Mouse (Mus musculus) left cerebral cortex, adult 18-20 months (tissue): ENCODE measurements around the gene Cep131. TPM values are rescaled to one million over a fixed set of nuclear protein-coding genes. Genes with fewer than 3 reads are reported as not detected.

Experiments used
- DNase-seq, 2 experiments: peaks; one replicate each; pipeline ENCODE4 v3.0.0; 2021 to 2022; ENCODE audit warnings: low spot score in 2 of 2, mixed read lengths in 1 of 2
- microRNA-seq, 2 experiments: library from miRNA; unstranded; fragments of <30 nt; microRNA quantifications; one replicate each; pipeline ENCODE4 v1.2.0; 2021
- total RNA-seq, 2 experiments: library from RNA; stranded (reverse); gene quantifications; 2 replicates each; pipeline ENCODE4 v1.2.3; 2021

The Cep131 gene
- total RNA-seq, 2 experiments from 2014 or later: 20.6 to 31.9 TPM

- DNase-seq: no peak
Measured at GRCm38 (mm10) chr11:120028319-120029092, 58.1 kb downstream of the Cep131 start.

GRCm38 (mm10) chr11:120026941-120027340 is 59.7 kb downstream of the Cep131 start:
- no peak for DNase-seq

DNA sequence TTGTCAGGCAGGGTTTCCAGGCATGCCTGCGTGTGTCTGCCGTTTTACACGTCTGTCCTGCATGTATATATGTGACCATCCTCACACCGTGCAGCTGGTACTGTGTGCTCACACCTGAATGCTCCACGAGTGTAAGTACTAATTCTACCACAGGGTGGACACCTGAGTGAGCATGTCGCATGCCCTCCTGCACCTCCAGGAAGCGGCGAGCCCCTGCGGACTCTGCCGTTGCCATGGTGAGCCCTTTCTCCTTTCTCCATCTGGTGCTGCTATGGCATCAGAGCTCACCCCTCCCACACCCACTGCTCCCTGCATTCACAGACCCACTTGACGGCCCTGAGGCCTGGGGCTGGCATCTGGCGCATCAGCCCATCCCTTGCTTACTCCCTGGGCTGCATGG is 63.8 kb downstream of the Cep131 start:
- no peak for DNase-seq

GRCm38 (mm10) chr11:120022216-120022615 is 64.4 kb downstream of the Cep131 start:
- no peak for DNase-seq

DNA sequence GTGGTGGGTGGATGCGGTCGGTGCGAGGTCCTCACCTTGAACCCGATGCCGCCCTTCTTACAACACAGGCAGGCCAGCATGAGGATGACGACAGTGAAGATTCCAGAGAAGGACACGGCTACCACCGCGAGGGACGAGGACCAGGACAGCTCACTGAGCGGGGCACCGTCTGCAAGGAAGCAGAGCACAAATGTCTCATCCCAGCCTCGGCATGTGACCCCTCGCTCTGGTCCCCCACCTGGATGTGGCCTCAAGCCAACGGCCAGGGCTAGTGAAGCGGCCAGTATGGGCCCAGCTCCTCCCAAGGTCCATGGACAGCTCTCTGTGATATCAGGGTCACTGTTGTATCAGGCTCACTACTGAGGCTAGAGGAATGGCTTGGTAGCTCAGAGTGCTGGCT is 65.3 kb downstream of the Cep131 start:
- no peak for DNase-seq

GRCm38 (mm10) chr11:120019542-120020440 is 66.8 kb downstream of the Cep131 start:
- DNase-seq: no peak

DNA sequence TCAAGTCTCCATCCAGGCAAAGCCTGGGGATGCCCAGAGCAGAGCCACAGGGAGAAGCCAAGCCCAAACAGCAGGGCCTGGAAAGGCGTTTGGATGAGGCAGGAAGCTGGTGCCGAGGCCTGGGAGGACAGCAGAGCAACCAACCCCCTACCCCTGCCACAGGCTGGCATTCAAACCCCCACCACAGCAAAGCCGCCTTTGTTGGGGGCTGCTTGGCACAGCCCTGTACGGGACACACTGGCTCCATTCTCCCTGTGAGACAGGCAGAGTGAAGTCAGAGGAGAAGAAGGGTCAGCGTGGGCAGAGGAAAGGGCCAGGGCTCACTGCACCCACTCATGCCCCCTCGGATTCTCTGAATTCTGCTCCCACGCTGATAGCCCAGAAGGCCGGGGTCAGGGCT is 69.6 kb downstream of the Cep131 start:
- no peak for DNase-seq

GRCm38 (mm10) chr11:120014758-120015157 is 71.9 kb downstream of the Cep131 start:
- DNase-seq: no peak

Small RNA genes within 50 kb of the gene (microRNA-seq; reads per million reads assigned to microRNA genes)
- gene Gm25948 (0 reads per million in 2 experiments), gene Mir3065 (0 reads per million in 2 experiments), gene Mir338 (0 reads per million in 2 experiments)

Other genes with a start within 250 kb of the Cep131 start
- gene Chmp6, start 173.4 kb downstream of the Cep131 start, total RNA-seq: 10 to 100 TPM; 37.1 to 41.8 TPM
- gene Baiap2, start 144.1 kb downstream of the Cep131 start, total RNA-seq: 100 to 1,000 TPM; 220 to 272 TPM
- gene Aatk, start 39.7 kb downstream of the Cep131 start, total RNA-seq: 100 to 1,000 TPM; 185 to 187 TPM
- gene Tepsin, start 11.9 kb upstream of the Cep131 start, total RNA-seq: 10 to 100 TPM; 14.8 TPM
- 10 to 100 TPM; 41.5 to 43.4 TPM for gene Ndufaf8, start 12.1 kb upstream of the Cep131 start, total RNA-seq
- gene Slc38a10, start 64.5 kb upstream of the Cep131 start, total RNA-seq: 10 to 100 TPM; 82.6 to 83.9 TPM
- gene Bahcc1, start 146.1 kb upstream of the Cep131 start, total RNA-seq: 10 to 100 TPM; 18.8 to 19.0 TPM